Mouse (Mus musculus) cerebellum, postnatal 10 days (tissue): Measurements from ENCODE around the gene Slc29a2.

ENCODE experiments used
- DNase-seq, 2 experiments: peaks; one replicate each; pipeline ENCODE4 v3.0.0; 2021; ENCODE audit warnings: mixed read lengths in 2 of 2

Gene Slc29a2

GRCm38 (mm10) chr19:5023621-5024479 is at the start of gene Slc29a2:
Gene Slc29a2 (plus strand): TSS chr19:5023860.
- DNase-seq = peak; percentile 94 to 96

- peak; percentile 77 to 84 for DNase-seq
These were observed 41.9 kb upstream of the Slc29a2 start for GRCm38 (mm10) chr19:4981767-4982166.

GRCm38 (mm10) chr19:4989013-4989412 is 34.6 kb upstream of the Slc29a2 start:
- peak; percentile 62 to 79 for DNase-seq

GRCm38 (mm10) chr19:4989434-4990255 is 34.0 kb upstream of the Slc29a2 start:
- DNase-seq = peak; percentile 92 to 95

DNA sequence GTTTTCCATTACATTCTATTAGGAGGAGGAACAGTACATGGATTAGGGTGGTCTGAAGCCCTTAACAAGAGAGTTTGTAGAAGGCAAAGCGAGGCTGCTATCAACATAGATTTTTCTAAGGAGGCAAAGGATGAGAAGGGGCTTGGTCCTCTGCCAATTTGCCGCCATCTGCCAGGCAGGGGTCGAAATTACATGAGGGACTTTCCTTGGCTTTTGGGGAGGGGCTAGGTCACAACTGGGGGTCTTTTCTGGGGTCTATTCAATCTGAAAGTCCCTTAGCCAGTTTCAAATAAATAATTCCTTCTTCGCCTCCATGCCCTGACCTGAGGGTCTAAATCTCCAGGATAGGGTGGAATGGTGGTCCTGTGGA is 33.4 kb upstream of the Slc29a2 start, which contains the start of gene Npas4:
Gene Npas4, minus strand, starts transcription at position 61 of the 370 bp plus-strand sequence.
- no peak for DNase-seq

DNA sequence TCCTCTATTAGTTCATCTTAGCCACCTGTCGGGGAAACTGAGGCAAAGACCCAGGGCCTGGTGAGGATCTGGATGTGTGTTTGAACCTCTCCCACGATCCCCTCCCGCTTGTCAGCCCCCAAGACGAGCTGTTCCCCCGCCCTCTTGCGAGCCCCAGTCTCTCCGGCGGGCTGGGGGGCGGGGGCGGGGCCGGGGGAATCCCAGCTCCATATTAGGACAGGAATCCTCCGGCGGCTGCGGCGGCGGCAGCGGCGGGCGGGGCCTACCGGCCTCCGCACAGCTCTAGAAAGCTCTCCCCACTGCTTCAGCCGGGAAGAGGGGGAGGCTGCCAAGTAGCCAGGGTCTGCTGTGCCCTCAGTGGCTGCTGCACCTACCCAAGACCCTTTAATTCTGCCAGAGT is 32.9 kb upstream of the Slc29a2 start:
- peak; percentile 54 to 74 for DNase-seq

GRCm38 (mm10) chr19:4992371-4992770 is 31.3 kb upstream of the Slc29a2 start:
- DNase-seq = no peak

DNA sequence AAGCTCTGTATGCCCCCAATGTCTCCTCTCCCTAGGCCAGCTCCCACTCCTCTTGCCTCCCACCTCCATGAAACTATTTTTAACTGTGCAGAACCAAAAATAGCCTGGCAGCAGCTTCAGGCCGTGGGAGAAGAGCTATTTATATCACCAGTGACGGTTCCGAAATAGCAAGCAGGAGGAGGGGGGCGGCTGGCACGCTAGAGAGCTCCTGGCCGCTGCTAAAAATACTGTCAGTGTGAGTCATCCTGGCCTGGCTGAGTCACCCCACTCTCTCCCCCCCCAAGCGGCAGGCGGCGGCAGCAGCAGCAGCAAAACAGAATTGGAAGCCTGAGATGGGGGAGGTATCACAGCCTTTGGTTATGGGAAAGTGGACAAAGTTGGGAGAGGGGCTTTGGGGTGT is 30.8 kb upstream of the Slc29a2 start:
- DNase-seq = peak; percentile 91 to 93

GRCm38 (mm10) chr19:4994043-4994442 is 29.6 kb upstream of the Slc29a2 start:
- no peak for DNase-seq

- peak in 1 of 2 experiments; percentile 34 for DNase-seq
These were observed 24.1 kb upstream of the Slc29a2 start for GRCm38 (mm10) chr19:4999445-5000140.

DNA sequence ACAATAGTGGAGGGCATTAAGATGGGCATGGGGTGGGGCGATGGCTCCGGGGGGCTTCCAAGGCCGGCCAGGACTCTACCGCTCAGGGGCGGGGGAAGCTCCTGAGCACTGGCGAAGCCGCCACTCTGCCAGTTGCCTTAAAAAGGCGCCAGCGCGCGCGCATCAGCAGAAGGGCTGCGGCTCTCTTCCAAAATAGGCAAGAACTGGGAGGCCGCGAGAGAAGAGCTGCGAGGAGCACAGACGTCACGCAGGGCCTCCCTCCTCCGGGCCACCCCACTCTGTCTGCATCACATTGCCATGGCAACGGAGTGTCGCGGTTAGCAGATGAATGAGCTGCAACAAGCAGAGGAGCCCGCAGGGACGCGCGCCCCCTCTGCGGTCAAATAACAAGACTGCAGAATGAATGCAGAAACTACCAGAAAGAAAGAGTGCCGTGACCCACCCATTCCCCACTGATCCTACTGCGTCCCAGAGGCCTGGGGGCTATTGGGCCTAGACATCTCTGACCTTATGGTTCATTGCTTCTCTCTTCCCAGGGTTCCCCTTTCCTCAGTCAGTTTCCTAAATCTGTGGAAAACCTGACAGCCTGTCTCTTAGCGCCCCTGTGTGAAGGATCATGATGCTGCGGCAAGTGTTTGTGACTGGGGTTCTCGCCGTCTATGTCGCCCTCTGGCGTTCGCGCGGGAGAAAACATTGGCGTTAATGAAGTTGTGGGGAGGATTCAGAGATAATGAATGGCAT is 21.8 kb upstream of the Slc29a2 start:
- peak; percentile 90 to 91 for DNase-seq

GRCm38 (mm10) chr19:5003644-5004043 is 20.0 kb upstream of the Slc29a2 start:
- DNase-seq = peak; percentile 38 to 64

GRCm38 (mm10) chr19:5004925-5005324 is 18.7 kb upstream of the Slc29a2 start:
- DNase-seq = no peak

DNA sequence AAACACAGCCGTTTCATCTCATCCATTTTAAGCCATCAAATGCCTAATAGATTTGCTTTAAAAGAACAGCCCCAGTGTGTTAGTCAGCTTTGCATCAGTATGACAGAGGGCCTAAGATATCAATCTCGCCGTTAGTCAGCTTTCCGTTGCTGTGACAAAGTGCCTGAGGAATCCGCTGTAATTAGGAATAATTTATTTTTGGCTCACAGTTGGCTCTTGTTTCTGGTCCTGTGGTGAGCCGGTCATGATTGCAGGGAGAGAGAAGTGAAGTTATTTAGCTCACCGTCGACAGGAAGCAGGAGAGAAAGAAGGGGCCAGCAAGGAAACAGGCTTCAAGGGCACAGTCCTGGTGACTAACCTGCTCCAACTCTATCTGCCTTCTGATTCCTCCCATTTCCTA is 10.5 kb upstream of the Slc29a2 start:
- DNase-seq = no peak

DNA sequence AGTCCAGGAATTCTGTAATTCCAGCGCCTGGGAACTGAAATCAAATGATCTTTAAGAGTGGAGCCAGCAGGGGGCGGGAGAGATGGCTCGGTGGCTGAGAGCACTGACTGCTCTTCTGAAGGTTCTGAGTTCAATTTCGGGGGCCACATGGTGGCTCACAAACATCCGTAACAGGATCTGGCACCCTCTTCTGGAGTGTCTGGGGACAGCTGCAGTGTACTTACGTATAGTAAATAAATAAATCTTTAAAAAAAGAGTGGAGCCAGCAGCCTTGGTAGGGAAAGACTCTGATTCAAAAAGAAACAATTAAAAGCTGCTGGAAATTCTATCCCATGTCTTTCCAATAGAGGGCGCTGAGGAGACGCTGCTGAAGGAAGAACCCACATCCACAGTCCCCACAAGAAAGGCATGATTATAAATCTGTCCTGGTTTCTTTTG is 8.7 kb upstream of the Slc29a2 start:
- peak; percentile 51 to 70 for DNase-seq

GRCm38 (mm10) chr19:5016221-5016742 is 7.4 kb upstream of the Slc29a2 start:
- no peak for DNase-seq

- DNase-seq = peak; percentile 90
These were observed 6.9 kb upstream of the Slc29a2 start for GRCm38 (mm10) chr19:5016782-5017181.

DNA sequence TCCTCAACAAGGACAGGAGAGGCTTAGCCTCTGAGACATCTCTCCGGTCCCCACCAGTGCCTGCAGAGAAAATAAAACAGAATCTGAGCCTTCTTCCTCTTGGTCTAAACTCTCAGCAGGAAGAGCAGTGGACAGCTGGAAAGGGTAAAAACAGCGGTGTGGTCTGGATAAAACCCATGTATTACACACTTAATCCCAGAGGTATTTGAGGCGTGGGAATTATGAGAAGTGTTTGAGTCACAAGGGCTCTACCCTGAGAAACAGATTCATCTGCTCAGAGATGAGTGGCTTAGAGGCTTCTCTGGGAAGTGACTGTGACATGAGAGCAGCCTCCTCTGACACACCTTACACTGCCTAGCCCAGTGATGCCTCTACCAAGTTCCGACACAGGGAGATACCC is 6.0 kb upstream of the Slc29a2 start:
- DNase-seq = no peak

- no peak for DNase-seq
These were observed 5.5 kb upstream of the Slc29a2 start for GRCm38 (mm10) chr19:5018191-5018590.

GRCm38 (mm10) chr19:5021416-5021815 is 2.2 kb upstream of the Slc29a2 start:
- peak; percentile 64 to 67 for DNase-seq

DNA sequence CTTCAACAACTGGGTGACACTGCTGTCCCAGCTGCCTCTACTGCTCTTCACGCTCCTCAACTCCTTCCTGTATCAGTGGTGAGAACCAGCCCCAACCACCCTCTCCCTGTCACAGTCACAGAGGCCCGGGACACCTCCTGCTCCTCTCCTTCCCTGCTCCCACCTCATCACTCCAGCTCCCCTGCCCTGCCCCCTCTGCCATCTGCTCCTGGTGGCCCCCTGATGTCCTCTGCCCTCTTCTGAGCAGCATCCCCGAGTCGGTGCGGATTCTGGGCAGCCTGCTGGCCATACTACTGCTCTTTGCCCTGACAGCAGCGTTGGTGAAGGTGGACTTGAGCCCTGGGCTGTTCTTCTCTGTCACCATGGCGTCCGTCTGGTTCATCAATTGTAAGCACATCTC is 2.5 kb downstream of the Slc29a2 start:
- DNase-seq = peak; percentile 60 to 72

GRCm38 (mm10) chr19:5032686-5033085 is 9.0 kb downstream of the Slc29a2 start:
- DNase-seq = no peak
